Mouse (Mus musculus) frontal cortex, postnatal 36 days (tissue): ENCODE measurements around the gene Rpl3l.

Source experiments
- DNase-seq, 2 experiments: peaks; one replicate each; pipeline ENCODE4 v3.0.0; 2022; ENCODE audit warnings: low spot score in 2 of 2

The Rpl3l gene

DNA sequence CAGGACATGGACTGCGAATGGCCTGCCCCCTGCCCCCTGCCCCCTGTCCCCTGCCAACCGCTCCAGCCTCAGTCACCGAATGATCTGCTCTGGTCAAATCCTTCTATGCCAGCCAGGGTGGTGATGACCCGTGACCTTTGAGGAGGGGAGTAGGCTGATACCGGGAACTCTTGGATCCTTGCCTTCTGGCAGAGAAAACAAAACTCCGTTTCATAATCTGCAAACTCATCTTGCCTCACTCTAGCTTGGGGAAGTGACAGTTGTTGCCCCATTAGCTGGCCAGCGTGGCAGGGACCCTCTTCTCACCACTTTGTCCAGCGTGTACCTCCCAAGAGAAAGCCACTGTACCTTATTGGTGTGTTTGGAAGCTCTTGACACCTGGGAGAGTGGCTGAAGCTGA lies 14.7 kb downstream of the Rpl3l start:
- no peak for DNase-seq

DNA sequence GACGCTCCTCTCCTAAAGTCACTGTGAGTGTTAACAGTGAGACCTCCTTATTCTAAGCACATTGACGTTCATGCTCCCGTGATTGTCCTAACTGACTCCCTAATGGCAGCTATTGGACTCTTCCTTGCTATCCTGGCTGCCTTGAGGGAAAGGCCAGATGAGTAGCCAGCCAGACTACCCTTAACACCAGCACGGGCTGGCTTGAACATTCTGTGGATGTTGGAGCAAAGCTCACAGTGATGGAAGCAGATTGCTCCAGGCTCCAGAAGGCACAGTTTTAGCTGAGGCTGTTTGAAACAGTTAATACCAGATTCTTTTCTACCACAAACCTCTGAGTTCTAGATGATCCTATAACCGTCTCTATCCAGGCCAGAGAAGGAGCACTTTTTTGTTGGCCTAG lies 16.3 kb downstream of the Rpl3l start:
- DNase-seq: no peak

DNA sequence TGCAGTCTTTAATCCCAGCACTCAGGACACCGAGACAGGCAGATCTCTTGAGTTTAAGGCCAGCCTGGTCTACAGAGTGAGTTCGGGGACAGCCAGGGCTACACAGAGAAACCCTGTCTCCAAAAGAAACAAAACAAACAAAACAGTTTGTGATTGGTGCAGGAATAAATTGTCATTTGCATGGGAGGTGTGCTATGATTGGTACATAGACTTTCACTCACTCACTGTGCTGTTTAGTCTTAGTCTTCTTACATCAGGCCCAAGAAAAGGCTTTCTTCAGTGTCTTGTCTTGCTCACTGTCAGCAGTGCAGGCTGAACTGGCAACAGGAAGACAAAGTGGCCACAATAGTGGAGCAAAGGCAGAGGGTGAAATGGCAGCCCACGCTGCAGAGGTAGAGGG lies 16.8 kb downstream of the Rpl3l start:
- no peak for DNase-seq

GRCm38 (mm10) chr17:24745526-24746497 lies 18.2 kb downstream of the Rpl3l start:
- DNase-seq: peak; percentile 82 to 92

DNA sequence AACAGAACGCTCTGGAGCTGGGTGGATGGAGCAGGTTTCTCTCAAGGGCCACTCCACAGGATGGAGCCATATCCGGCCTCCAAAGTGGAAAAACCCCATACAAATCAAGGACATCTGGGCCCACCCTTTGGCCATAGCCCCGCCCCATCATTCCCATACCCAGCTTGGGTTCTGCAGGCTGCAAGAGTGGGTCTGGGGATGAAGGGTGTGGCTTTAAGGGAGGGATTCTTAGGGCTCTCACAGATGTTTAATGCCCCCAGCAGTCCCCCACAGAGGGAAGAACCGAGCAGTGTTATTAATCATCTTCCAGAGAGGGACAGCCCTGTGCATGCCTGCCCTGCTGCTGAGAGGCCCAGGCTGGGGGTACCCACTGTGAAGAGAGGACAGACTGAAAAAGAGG lies 19.4 kb downstream of the Rpl3l start:
- DNase-seq: no peak

GRCm38 (mm10) chr17:24751528-24751927 lies 23.9 kb downstream of the Rpl3l start:
- DNase-seq: no peak

GRCm38 (mm10) chr17:24752415-24753394 lies 25.1 kb downstream of the Rpl3l start, which contains the start of gene Hs3st6:
TSS of gene Hs3st6 (plus strand) at chr17:24752988.
- no peak for DNase-seq

GRCm38 (mm10) chr17:24757394-24757793 lies 29.8 kb downstream of the Rpl3l start:
- no peak for DNase-seq

- no peak for DNase-seq
Observed at GRCm38 (mm10) chr17:24761121-24761520, 33.5 kb downstream of the Rpl3l start.

GRCm38 (mm10) chr17:24765016-24765905 lies 37.6 kb downstream of the Rpl3l start:
- no peak for DNase-seq

- DNase-seq: no peak
Observed at GRCm38 (mm10) chr17:24766266-24766875, 38.8 kb downstream of the Rpl3l start.

- no peak for DNase-seq
Observed at GRCm38 (mm10) chr17:24769146-24769545, 41.5 kb downstream of the Rpl3l start.

DNA sequence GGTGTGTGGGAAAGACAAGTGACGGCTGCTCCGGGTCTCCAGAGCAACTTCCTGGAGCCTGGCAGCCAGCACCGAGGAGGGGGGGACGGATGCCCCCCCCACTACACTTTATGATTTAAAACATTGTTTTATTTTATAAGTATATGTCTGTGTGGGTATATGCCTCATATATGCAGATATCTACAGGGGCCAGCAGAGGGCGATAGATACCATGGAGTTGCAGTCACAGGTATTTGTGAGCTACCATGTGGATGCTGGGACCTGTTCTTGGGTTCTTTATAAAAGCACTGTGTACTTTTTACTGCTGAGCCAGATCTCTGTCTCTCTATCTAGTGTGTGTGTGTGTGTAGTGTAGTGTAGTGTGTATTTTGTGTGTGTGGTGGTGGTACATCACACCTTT lies 45.6 kb downstream of the Rpl3l start:
- DNase-seq: no peak

GRCm38 (mm10) chr17:24775173-24775572 lies 47.6 kb downstream of the Rpl3l start:
- no peak for DNase-seq

DNA sequence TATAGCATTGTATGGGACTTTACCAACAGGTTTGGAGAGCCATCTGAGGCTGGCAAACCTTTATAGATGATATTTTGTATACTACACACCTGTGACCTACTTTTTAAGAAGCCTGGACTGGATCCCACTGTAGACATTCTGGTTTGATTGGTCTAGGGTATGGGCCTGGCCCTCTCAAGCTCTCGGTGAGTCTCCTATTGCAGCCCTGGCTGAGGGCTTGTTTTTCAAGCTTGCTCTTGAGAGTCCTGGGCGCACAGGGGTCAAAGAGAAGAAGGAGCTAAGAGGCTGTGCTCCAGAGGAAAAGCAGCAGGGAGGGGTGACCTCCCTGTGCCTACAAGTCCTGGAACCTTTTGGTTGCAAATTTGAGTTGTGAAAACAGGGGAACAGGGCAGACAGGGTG lies 49.5 kb downstream of the Rpl3l start:
- no peak for DNase-seq

- DNase-seq: no peak
Observed at GRCm38 (mm10) chr17:24780821-24781220, 53.2 kb downstream of the Rpl3l start.
